ENCODE assay signal across 35 mouse cellular contexts in the genomic region with DNA sequence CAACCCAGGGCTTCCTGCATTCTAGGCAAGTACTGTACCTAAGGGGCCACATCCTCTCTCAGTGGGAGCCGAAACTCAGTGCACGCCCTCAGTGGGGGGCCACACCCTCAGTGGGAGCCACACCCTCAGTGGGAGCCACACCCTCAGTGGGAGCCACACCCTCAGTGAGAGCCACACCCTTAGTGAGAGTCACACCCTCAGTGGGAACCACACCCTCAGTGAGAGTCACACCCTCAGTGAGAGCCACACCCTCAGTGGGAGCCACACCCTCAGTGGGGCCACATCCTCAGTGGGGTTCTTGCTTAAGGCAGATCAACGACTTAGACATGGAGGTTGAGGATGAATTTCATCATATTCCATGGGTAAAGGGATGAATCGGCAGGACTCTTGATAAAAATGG. TPM values are rescaled to one million over a fixed set of nuclear protein-coding genes. Genes with fewer than 3 reads are reported as not detected.
DNase-seq lines count a peak whose midpoint lies in the region; ATAC-seq and TF ChIP-seq lines count a peak whose summit lies in the region.
"Had no signal": no experiment of that assay in that cellular context is flagged by ENCODE, and none has a peak within 500 bp of the region (broad histone marks: within the 10 kb centered on the region; RNA-seq: fewer than 3 reads in every experiment).

No protein-coding gene starts in this region.

- TF ChIP-seq EP300 in liver, postnatal 0 days (IDR thresholded peaks at IDR 0.05; ENCODE audit: low read depth) = no peak

- WGBS in liver, embryonic 11.5 days = 71% methylated on average over 4 of the region's 4 CpGs
- WGBS in liver, postnatal 0 days (ENCODE audit: insufficient replicate concordance) = 71% methylated on average over 4 of the region's 4 CpGs

- H3K27ac ChIP-seq in liver, embryonic 11.5 days (ENCODE audit: low read depth, low read length) = no peak overlapping the region
- H3K27ac ChIP-seq in liver, postnatal 0 days (ENCODE audit: low read depth) = no peak overlapping the region
- H3K27ac ChIP-seq: embryonic facial prominence, embryonic 13.5 days; heart, embryonic 10.5 days; heart, embryonic 15.5 days; kidney, postnatal 0 days had no signal

- H3K27me3 ChIP-seq in liver, embryonic 11.5 days (replicated peaks; ENCODE audit: control insufficient read depth, insufficient read depth, low read length) = no peaks in the 10 kb centered on the region
- H3K27me3 ChIP-seq in liver, postnatal 0 days (ENCODE audit: insufficient read depth, low read length) = no peaks in the 10 kb centered on the region
- H3K27me3 ChIP-seq: embryonic facial prominence, embryonic 13.5 days; heart, embryonic 15.5 days had no signal

- no peak overlapping the region for H3K4me3 ChIP-seq in liver, embryonic 11.5 days (ENCODE audit: low read depth, low read length)
- H3K4me3 ChIP-seq in liver, postnatal 0 days (ENCODE audit: low read depth, low read length) = no peak overlapping the region
- H3K4me3 ChIP-seq: embryonic facial prominence, embryonic 13.5 days; heart, embryonic 10.5 days; heart, embryonic 15.5 days had no signal

- no peak overlapping the region for H3K9ac ChIP-seq in liver, embryonic 11.5 days (ENCODE audit: low read depth, low read length)
- no peak overlapping the region for H3K9ac ChIP-seq in liver, postnatal 0 days (replicated peaks)
- H3K9ac ChIP-seq: embryonic facial prominence, embryonic 13.5 days; forebrain, postnatal 0 days; heart, embryonic 15.5 days; lung, embryonic 14.5 days had no signal

- no peak for ATAC-seq in liver, embryonic 11.5 days (replicated peaks; ENCODE audit: low FRiP score)
- 0 out of 2 replicates have a peak, but pooled peaks have one; percentile 49 for ATAC-seq in erythroid progenitor cell, adult 5-6 weeks (replicated peaks; ENCODE audit: low FRiP score, poor library complexity, severe bottlenecking)
- no peak for ATAC-seq in liver, postnatal 0 days
- ATAC-seq in cerebellum, adult (ENCODE audit: insufficient number of reproducible peaks, low FRiP score, low TSS enrichment) = no peak
- ATAC-seq in frontal cortex, adult (ENCODE audit: low TSS enrichment) = no peak
- ATAC-seq: forebrain, postnatal 0 days; hindbrain, embryonic 16.5 days had no signal

- H3K36me3 ChIP-seq in liver, embryonic 11.5 days (ENCODE audit: control insufficient read depth, insufficient read depth, low read length) = no peaks in the 10 kb centered on the region
- no peaks in the 10 kb centered on the region for H3K36me3 ChIP-seq in liver, postnatal 0 days (replicated peaks; ENCODE audit: insufficient read depth, low read length)
- H3K36me3 ChIP-seq: embryonic facial prominence, embryonic 13.5 days; heart, embryonic 10.5 days; heart, embryonic 15.5 days had no signal

- H3K9me3 ChIP-seq in liver, embryonic 11.5 days (ENCODE audit: control insufficient read depth, low read length) = no peaks in the 10 kb centered on the region
- no peaks in the 10 kb centered on the region for H3K9me3 ChIP-seq in liver, postnatal 0 days (ENCODE audit: low read length)
- H3K9me3 ChIP-seq: embryonic facial prominence, embryonic 13.5 days; heart, embryonic 10.5 days; heart, embryonic 15.5 days had no signal

- no peak for TF ChIP-seq CTCF in liver, postnatal 0 days (IDR thresholded peaks at IDR 0.05; ENCODE audit: low read depth)

- DNase-seq in liver = peak; percentile 9
- DNase-seq in liver, embryonic 11.5 days (ENCODE audit: low spot score) = no peak
- DNase-seq in liver, postnatal 0 days = peak; percentile 16
- no peak for DNase-seq in adrenal gland, postnatal 25 days
- DNase-seq in adrenal gland, adult 2 months = no peak
- DNase-seq: adrenal gland, postnatal 10 days; cerebellum, adult 11-12 months; cerebellum, adult 9-11 months; forebrain, postnatal 0 days; gastrocnemius, postnatal 10 days; heart, adult 11 months; kidney, adult 2 months; layer of hippocampus, postnatal 36 days; lung, embryonic 14.5 days; lung, postnatal 36 days; midbrain, embryonic 14.5 days; spleen, adult 18-20 months; thymus, adult 2 months had no signal

- no peaks in the 10 kb centered on the region for H3K4me1 ChIP-seq in liver, embryonic 11.5 days (replicated peaks; ENCODE audit: control insufficient read depth, insufficient read depth, low read length)
- no peaks in the 10 kb centered on the region for H3K4me1 ChIP-seq in liver, postnatal 0 days (ENCODE audit: insufficient read depth)
- H3K4me1 ChIP-seq: embryonic facial prominence, embryonic 13.5 days; heart, embryonic 10.5 days; heart, embryonic 15.5 days had no signal

- H3K4me2 ChIP-seq in liver, embryonic 11.5 days = no peak overlapping the region
- H3K4me2 ChIP-seq in liver, postnatal 0 days (ENCODE audit: low read depth, low read length) = no peak overlapping the region
- H3K4me2 ChIP-seq: embryonic facial prominence, embryonic 13.5 days; heart, embryonic 15.5 days; lung, embryonic 14.5 days had no signal

RNA-seq across cellular contexts. Expression of a gene that starts 44.7 kb away (rescaled TPM):
- polyA plus RNA-seq in liver, embryonic 11.5 days (2014; fragmentation: Nextera tagmentation; extraction: Ambion mirVana) = 156 and 157 TPM in 2 replicates
- 17.3 and 22.6 TPM in 2 replicates for total RNA-seq in erythroid progenitor cell, adult 5-6 weeks (2015; ENCODE audit: low replicate concordance)
- 24.1 and 42.3 TPM in 2 replicates for total RNA-seq in erythroid progenitor cell, adult 5-6 weeks (2017; ENCODE audit: low replicate concordance)
- 39.0 and 41.4 TPM in 2 replicates for polyA plus RNA-seq in liver, postnatal 0 days (2015; fragmentation: Nextera tagmentation; extraction: Ambion mirVana)
- 60.6 and 64.2 TPM in 2 replicates for total RNA-seq in adrenal gland, postnatal 25 days (2021)
- 10 to 100 TPM; 53.3 to 61.1 TPM for total RNA-seq in adrenal gland, adult 2 months (2021)
- 4.7 and 6.6 TPM in 2 replicates for polyA plus RNA-seq in adrenal gland, adult 2 months (2012; rRNA removed)

RNA-seq across cellular contexts. Expression of a gene that starts 55.7 kb away (rescaled TPM):
- not detected in 2 replicates for polyA plus RNA-seq in liver, embryonic 11.5 days (2014; fragmentation: Nextera tagmentation; extraction: Ambion mirVana)
- total RNA-seq in erythroid progenitor cell, adult 5-6 weeks (2015; ENCODE audit: low replicate concordance) = not detected in 2 replicates
- total RNA-seq in erythroid progenitor cell, adult 5-6 weeks (2017; ENCODE audit: low replicate concordance) = not detected in 2 replicates
- not detected in 2 replicates for polyA plus RNA-seq in liver, postnatal 0 days (2015; fragmentation: Nextera tagmentation; extraction: Ambion mirVana)
- total RNA-seq in adrenal gland, postnatal 25 days (2021) = 0.49 TPM in 1 of 2 replicates, not detected in the other
- under 1 TPM in 1 of 2 experiments, not detected in 1; 0.29 TPM for total RNA-seq in adrenal gland, adult 2 months (2021)
- not detected in 2 replicates for polyA plus RNA-seq in adrenal gland, adult 2 months (2012; rRNA removed)
- total RNA-seq: adrenal gland, postnatal 10 days; forebrain, postnatal 0 days; gastrocnemius, postnatal 10 days; heart, postnatal 25 days; layer of hippocampus, postnatal 36 days; liver, adult 2 months; neutrophil, adult 5-6 weeks had no signal
- polyA plus RNA-seq: embryonic facial prominence, embryonic 13.5 days; forebrain, embryonic 11.5 days; forebrain, postnatal 0 days; heart, embryonic 10.5 days; heart, embryonic 15.5 days; hindbrain, embryonic 11.5 days; hindbrain, embryonic 16.5 days; intestine, embryonic 14.5 days; kidney, adult 2 months; kidney, postnatal 0 days; large intestine, adult 2 months; limb, embryonic 11.5 days; liver, adult 2 months; lung, embryonic 14.5 days; midbrain, embryonic 14.5 days; neural tube, embryonic 11.5 days; thymus, adult 2 months had no signal

RNA-seq across cellular contexts. Expression of a gene that starts 56.3 kb away (rescaled TPM):
- not detected in 2 replicates for polyA plus RNA-seq in liver, embryonic 11.5 days (2014; fragmentation: Nextera tagmentation; extraction: Ambion mirVana)
- not detected in 2 replicates for total RNA-seq in erythroid progenitor cell, adult 5-6 weeks (2015; ENCODE audit: low replicate concordance)
- total RNA-seq in erythroid progenitor cell, adult 5-6 weeks (2017; ENCODE audit: low replicate concordance) = not detected in 2 replicates
- 0.14 TPM in 1 of 2 replicates, not detected in the other for polyA plus RNA-seq in liver, postnatal 0 days (2015; fragmentation: Nextera tagmentation; extraction: Ambion mirVana)
- total RNA-seq in adrenal gland, postnatal 25 days (2021) = 1.00 and 2.0 TPM in 2 replicates
- total RNA-seq in adrenal gland, adult 2 months (2021) = under 1 TPM in 1 of 2 experiments, not detected in 1; 0.48 TPM
- 0.25 and 0.33 TPM in 2 replicates for polyA plus RNA-seq in adrenal gland, adult 2 months (2012; rRNA removed)
- total RNA-seq: forebrain, postnatal 0 days; gastrocnemius, postnatal 10 days; heart, postnatal 25 days; liver, adult 2 months had no signal
- polyA plus RNA-seq: embryonic facial prominence, embryonic 13.5 days; forebrain, embryonic 11.5 days; heart, embryonic 10.5 days; heart, embryonic 15.5 days; hindbrain, embryonic 11.5 days; limb, embryonic 11.5 days; liver, adult 2 months; lung, embryonic 14.5 days; neural tube, embryonic 11.5 days had no signal

Comparison
In these comparisons a context has a peak if more than half of its experiments do, and no peak if none do; other contexts are left out.
1. DNase-seq: peak in liver (single experiment) and liver, postnatal 0 days (single experiment); none in liver, embryonic 11.5 days (single experiment), adrenal gland, postnatal 25 days (single experiment) and adrenal gland, adult 2 months (single experiment).